Mouse (Mus musculus) cerebellum, postnatal 4 days (tissue): ENCODE results near the gene Wnt3.
A peak's percentile ranks its signal among the peaks of the same experiment; 100 is the strongest.

ENCODE experiments used
- DNase-seq, 2 experiments: peaks; one replicate each; pipeline ENCODE4 v3.0.0; 2022; ENCODE audit warnings: low spot score in 2 of 2, mixed read lengths in 1 of 2

The Wnt3 gene

DNA sequence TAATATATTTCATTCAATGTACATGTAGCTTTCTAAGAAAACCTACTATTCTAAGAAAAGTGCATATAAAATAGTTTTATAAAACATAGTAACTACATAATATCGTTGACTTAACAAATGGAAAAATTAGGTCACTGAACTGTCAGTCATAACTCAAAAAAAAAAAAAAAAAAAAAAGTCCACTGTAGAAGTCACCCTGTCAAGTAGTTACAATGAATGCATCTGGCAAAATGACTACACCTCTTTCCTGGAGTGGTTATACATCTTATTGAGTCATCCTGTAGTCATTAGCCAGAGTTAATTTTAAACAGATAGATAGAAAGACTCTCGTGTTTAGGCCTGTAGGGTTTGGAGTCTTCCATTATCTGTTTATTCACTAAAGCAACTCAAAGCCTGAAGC, 65.0 kb downstream of the Wnt3 start:
- DNase-seq, result no peak

DNA sequence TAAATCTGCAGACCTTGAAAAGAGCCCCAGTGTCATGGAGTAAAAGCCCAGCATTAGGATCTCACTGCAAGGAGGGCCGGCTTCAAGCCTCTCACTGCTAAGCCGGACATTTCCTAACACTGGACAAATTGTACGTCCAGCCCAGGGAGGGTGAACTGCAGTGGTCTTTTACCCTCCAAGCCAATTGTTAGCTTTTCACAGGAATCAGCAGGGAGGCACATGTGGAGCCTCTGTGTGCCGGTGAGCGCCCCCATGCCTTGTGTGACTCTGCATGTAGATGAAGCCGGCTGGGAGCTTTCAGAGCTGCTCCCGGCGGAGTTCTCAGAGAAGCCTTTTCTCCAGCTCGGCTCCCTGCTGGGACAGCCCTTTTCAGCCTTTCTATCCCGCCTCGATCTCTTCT, 66.9 kb downstream of the Wnt3 start:
- DNase-seq, result peak in 1 of 2 experiments; percentile 39

DNA sequence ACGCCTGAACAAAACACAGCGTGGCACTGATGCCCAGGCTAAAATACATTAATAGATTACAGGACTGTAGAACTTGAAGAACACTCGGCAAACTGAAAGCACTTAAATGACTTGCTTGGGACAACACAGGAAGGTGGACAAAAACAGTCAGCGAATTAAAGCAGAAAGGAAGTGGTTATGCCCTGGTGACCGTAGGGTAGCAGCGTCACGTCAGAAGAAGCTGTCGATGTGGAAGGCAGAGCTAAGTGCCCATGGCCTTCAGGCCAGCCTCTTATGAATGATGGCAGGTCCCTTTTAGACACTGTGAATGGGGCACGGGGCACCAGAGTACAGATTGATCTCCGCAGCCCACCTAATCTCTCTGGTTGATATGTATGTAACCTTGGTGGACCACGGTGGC, 74.3 kb downstream of the Wnt3 start:
- no peak for DNase-seq

DNA sequence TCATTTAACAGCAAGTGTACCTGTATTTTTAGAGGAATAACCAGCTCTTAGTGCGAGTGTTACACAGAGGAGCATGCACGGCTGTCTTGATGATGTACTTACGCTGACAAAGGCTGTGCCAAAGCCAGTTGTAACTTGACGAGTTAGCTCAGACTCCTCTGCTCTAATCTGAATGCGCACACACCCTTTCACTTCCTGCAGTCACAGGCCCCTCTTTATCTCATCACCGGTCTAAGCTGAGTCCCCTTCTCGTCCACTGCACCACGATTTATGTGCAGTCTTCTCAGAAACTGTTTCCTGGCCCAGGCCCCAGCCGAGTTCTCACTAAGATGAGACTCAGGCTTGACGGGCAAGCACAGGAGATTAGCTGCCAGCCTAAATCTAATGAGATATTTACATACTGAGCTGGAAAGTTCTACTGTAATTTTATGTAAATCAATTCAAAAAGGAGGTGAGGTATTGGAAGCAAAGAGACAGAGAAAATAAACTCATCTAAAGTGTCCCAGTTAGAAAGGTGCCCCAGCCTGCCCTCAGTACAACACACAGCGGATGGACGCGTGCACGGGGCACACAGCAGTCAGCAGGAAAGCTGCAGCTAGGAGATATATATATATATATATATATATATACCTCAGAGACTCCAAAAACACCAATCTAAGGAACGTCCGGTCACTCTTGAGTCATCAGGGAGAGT, 78.8 kb downstream of the Wnt3 start:
- no peak for DNase-seq

DNA sequence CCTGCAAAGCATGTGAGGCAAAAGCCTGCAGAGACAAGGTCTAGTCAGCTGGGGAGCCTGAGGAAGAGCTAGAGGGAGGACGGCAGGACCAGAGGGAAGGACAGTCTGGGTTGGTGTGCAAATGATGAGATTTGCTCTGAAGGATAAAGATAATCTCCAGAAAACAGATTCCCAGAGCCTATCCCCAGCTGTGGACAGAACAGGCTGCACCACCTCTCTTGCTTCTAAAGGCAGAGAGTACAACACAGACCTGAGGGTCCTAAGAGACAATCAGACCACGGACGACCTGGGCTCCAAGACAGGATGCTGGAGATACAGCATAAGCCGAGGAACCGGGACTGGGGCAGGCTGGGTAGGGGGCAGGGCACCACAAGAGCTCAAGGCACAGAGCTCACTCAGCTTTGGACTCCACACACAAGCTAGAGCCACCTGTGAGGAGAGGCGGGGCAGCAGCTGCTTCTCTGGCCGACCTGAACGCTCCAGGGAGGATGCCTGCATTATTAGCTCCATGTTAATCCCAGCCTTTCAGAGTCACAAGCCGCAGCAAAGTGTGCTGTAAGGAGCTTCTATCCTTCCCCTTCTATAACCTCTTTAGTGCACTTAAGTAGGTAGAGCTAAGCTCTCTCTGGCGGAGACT, 79.5 kb downstream of the Wnt3 start:
- DNase-seq, result no peak

DNA sequence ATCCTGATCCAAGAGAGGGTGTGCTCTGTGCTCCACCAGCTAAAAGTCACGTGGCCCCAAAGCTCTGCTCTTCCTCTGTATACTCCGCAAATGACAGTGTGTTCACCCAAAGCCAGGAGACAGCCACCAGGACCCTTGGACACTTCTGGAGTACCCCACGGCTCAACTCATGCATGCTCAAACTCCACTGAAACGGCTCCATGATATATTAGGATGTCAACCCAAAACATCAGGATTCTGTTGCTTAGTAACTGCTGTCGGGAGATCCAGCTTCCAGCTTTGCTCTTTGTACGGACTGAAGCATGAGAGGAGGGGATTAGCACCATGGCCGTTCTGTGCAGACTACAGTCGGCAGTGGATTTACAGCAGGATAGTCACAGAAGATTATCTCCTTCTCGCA, 80.3 kb downstream of the Wnt3 start:
- DNase-seq, result no peak

DNA sequence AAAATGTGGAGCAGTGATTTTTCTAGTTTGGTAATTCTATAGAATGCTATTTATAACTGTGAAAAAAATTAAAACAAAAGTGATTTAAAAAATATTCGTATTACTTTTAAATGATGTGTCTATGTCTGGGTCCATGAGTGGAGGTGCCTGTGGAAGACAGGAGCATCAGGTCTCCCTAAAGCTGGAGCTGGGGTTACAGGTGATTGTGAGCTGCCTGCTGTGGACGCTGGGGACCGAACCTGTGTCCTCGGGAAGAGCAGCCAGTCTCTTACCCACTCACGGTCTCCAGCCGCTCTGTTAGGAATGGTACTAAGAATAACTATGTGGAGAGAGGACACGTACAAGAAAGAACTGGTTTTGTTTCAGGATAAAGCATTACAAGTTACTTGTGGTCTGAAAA, 82.7 kb downstream of the Wnt3 start:
- DNase-seq, result no peak

DNA sequence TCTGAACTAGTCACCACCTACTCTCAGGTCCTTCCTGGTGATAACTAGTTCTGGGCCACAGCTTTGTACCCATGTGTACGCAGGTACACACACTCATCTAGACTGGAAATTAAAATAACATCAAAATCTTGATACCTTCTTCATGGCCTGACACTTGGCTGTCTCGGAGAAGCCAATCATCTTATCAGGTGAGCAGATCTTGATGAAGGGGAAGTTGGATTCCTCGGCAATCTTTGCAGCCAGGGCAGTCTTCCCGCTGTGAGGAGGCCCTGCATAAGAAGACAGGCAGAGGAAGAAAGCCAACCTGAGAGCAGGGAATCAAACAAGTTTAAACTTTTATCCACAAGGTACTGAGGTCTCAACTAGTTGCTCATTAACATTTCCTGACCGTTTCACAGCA, 84.8 kb downstream of the Wnt3 start:
- no peak for DNase-seq

DNA sequence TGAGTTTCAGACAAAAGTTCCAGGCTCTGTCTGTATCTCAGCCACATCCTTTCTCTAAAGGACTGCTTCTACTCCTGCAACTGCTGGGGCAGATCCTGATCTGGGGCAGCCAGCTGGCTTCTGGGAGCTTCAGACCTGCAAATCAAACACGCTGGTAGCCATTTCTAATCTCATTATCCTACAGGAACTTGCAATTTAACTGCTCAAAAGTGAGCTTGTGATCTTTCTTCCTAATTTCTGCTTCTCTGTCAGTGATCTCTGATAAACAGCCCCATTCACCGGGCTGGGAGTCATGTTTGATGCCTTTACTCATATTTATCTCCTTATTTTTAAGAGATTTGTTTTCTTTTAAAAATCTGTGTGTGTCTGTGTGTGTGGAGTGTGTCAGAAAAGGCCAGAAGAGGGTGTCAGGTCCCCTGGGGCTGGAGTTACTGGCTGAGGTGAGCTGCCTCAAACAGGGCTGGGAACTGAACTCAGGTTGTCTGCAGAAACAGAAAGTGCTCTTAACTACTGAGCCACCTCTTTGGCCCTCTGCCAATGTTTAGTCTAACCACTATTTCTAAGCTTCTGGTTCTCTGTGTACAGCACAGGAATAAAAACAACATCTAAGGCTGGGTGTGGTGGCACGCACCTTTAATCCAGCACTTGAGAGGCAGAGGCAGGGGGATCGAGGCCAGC, 86.1 kb downstream of the Wnt3 start:
- DNase-seq, result no peak

DNA sequence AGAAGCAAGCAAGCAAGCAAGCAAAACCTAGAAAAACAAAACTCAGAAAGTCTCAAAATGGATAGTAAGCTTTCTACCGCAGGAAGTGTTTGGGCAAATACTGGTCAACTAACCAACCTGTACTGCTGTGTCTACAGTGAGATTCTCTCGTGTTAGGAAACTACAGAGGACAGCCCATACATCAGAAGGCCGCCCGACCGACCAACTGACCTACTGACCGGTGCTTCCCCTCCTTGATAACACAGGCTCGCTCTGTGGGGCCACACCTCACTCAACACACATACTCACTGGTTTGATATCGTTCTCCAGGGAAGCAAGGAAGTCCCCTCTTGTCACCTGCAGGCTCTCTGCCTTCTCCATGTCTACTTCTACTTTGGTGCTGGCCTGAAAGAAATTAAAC, 89.0 kb downstream of the Wnt3 start:
- no peak for DNase-seq

DNA sequence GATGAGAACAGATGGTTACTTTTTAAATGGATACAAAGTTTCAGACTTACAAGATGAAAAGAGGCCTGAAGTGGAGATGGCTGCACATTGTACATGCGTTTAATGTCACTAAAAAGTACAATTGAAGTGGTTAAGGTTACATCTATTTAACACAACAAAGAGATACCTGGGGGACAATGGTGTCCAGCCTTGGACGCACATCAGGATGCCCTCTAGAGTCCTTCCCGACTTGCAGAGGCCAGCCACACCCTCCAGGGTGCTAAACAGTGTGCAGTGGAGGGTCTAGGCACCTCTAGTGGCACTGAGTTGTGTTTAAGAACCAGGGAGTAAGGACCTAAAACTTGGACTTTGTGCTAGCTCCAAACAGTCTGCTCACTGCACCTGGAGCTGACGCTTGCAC, 90.5 kb downstream of the Wnt3 start:
- no peak for DNase-seq

DNA sequence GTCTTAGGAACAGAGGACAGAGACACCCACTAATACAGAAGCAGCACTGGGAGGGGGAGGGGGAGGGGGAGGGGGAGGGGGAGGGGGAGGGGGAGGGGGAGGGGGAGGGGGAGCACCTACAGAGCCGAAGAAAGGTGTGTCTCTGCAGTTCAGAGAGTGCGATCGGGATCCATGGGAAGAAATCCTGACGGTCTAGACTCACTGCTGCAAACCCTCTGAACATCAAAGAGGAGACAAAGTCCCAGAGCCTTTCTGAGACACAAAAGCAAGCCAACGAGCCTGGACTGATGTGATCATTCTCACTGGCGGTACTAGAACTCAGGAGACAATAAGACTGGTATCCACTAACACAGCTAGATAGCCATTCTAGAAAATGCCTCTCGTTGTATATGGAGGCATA, 91.4 kb downstream of the Wnt3 start:
- DNase-seq, result no peak
